Mouse (Mus musculus): ENCODE data around the gene Zfp618.

Zfp618 gene

DNA sequence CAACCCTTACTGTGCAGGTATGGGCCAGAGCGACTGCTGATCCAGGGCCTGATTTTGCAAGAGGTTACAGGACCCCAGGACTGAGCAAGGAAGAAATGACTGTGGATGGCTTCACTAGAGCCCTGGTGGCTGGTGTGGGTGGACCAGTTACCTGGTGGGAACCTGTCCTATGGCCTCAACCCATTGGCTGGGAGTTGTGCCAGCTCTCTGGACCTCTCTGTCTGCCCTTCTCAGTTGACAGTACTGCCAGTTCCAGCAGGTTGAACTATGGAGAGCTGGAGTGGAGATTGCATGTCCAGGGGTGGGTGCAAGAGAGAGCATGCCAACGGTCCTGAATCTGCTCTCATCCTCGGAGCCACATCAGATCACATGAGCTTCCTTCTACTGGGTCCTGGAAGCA, 60.9 kb downstream of the Zfp618 start:
- no peak for DNase-seq (ENCODE audit: extremely low read depth, insufficient read length, low spot score)

DNA sequence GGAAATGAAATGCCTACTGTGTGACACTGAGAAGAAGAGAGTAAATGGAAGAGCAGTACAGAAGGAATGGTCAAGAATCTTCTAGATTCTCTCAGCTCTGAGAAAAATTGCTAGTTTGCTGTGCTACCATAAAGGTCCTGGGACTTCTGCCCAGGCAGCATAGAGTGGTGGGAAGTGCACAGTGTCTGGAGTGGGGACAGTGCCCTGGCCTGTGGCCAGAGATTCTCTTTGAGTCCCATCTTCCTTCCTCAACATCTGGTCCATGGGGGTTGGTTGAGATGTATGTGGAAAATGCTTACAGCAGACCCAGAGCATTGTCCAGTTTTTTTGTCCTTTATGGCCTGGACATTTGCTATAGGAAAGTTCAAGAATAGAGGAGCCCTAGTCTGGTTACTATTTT, 62.1 kb downstream of the Zfp618 start:
- no peak for DNase-seq (ENCODE audit: extremely low read depth, insufficient read length, low spot score)

- no peak for DNase-seq (ENCODE audit: extremely low read depth, insufficient read length, low spot score)
Measured at GRCm38 (mm10) chr4:63030157-63030556, 64.8 kb downstream of the Zfp618 start.

- no peak for DNase-seq (ENCODE audit: extremely low read depth, insufficient read length, low spot score)
Measured at GRCm38 (mm10) chr4:63031240-63031639, 65.9 kb downstream of the Zfp618 start.

- DNase-seq (ENCODE audit: extremely low read depth, insufficient read length, low spot score) = no peak
Measured at GRCm38 (mm10) chr4:63032581-63033006, 67.2 kb downstream of the Zfp618 start.

GRCm38 (mm10) chr4:63033724-63034123, 68.4 kb downstream of the Zfp618 start:
- no peak for DNase-seq (ENCODE audit: extremely low read depth, insufficient read length, low spot score)

- DNase-seq (ENCODE audit: extremely low read depth, insufficient read length, low spot score) = no peak
Measured at GRCm38 (mm10) chr4:63035991-63036390, 70.6 kb downstream of the Zfp618 start.

DNA sequence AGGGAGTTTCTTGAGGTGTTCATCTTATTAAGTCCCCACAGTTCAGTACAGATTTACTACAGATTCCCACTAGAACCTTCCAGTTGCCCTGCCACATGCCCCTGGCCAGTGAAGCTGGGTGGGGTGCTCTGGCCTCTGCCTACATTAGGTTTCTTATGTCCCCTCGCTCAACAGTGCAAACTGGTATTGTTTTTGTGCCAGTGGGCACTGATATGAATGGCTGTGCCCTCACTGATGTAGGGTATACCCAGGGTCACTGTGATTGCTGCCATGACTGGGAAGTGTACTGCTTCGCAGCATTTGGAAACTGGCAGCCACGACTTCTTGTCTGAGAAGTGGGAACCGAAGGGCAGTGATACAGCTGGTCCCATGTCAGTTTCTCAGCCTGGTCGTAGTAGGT, 71.4 kb downstream of the Zfp618 start:
- DNase-seq (ENCODE audit: extremely low read depth, insufficient read length, low spot score) = no peak

- no peak for DNase-seq (ENCODE audit: extremely low read depth, insufficient read length, low spot score)
Measured at GRCm38 (mm10) chr4:63037555-63037954, 72.2 kb downstream of the Zfp618 start.

- no peak for DNase-seq (ENCODE audit: extremely low read depth, insufficient read length, low spot score)
Measured at GRCm38 (mm10) chr4:63038265-63038664, 72.9 kb downstream of the Zfp618 start.

GRCm38 (mm10) chr4:63038937-63039336, 73.6 kb downstream of the Zfp618 start:
- no peak for DNase-seq (ENCODE audit: extremely low read depth, insufficient read length, low spot score)

GRCm38 (mm10) chr4:63048606-63049005, 83.2 kb downstream of the Zfp618 start:
- DNase-seq (ENCODE audit: extremely low read depth, insufficient read length, low spot score) = no peak

DNA sequence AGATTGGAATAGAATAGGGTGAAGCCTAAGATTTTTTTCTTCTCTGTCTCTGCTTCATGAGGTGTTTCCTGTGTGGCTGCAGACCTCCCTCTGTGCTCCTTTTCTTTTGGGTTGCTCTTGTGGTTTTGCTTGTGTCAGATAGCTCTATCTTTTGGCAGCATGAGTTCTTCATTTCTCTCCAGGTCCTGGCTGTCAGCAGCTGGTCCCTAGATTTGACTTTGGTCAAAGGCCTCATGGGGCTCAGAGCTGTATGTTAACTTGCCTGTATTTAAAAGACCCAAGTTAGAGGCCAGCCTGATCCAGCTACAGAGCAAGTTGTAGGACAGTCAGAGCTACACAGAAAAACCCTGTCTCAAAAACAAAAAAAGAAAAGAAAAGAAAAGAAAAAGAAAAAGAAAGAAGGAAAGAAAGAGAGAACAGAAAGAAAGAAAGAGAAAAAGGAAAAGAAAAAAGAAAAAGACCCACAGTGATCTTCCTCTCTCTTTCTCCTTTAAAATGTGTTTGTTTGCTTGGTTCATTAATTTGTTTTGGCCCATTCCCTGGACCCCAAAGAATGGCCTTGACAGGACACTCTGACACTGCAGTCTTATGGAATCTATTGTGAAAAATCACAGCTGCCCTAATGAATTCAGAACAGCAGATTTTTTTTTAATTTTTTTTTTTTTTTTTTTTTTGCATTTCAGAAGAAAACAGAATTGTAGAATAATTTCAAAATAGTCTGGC, 84.4 kb downstream of the Zfp618 start:
- no peak for DNase-seq (ENCODE audit: extremely low read depth, insufficient read length, low spot score)

DNA sequence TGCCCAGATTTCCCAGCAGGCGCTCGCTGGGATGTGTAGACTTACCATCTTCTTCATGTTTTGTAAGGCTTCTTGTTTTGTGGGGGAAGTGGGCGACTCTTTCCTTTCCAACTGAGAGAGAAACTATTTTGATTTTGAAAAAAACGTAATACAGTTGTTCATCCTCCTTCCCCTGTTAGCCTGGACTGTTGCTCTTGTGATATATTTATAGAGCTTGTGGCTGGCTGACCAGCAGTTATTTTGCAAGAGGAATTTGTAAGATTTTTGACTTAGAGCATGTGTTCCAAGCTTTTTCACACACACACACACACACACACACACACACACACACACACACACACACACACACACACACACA, 84.9 kb downstream of the Zfp618 start:
- no peak for DNase-seq (ENCODE audit: extremely low read depth, insufficient read length, low spot score)

DNA sequence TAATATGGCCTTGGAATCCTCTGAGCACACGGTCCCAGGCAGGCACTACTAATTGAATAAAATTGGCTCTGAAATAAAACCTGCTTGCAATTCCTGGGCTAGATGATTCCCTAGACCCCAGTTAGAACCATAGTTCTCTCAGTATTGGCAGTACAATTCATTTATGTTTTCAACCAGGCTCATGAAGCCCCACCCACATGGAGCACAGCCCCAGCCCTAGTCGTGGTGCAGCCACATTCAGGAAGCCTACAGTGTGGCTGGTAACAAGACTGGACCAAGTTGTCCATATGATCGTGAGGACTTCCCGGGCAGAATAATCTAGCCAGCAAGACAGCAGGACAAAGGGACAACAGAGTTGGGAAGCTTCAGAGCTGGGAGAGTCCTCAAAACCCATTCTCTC, 85.6 kb downstream of the Zfp618 start:
- DNase-seq (ENCODE audit: extremely low read depth, insufficient read length, low spot score) = no peak

- no peak for DNase-seq (ENCODE audit: extremely low read depth, insufficient read length, low spot score)
Measured at GRCm38 (mm10) chr4:63051940-63052661, 86.7 kb downstream of the Zfp618 start.

DNA sequence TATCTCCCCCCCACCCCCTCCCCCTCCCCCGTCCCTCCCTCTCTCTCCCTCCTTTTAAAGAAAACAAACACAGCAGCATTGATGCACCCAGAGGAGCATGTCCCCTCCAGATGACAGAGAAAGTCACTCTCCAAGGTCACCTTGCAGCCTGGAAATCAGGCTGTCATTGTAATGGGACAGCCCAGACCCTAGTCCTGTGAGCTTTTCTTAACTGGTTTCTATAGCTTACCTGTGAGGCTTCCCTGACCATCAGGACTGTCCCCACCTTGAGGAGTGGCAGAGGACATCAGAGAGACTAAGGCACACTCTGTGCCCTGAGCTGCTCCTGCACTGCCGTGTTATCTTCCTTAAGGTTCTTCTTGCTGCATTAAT, 87.3 kb downstream of the Zfp618 start:
- no peak for DNase-seq (ENCODE audit: extremely low read depth, insufficient read length, low spot score)

DNA sequence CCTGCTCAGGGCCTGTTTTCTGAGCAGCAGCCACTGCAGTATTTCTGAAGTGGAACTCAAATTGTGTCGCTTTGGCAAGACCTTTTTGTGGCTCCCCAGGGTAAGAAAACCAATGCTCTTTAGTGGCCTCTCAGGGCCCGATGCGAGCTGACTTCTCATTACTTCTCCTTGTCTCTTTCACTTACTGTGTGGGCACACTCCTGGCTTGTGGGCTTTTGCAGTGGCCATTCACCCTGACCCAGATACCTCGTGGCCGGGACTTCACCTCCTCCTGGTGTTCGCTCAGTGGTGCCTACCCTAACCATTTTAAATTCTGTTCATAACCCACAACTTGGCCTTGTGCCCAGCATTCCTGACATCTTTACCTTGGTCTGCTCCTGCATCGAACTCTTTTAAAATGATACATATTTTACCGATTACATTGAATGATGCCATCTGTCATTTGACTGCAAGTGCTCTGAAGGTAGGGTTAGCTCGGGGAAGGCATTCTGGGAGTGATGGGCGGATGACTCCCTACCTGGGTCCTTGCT, 89.9 kb downstream of the Zfp618 start:
- no peak for DNase-seq (ENCODE audit: extremely low read depth, insufficient read length, low spot score)

DNA sequence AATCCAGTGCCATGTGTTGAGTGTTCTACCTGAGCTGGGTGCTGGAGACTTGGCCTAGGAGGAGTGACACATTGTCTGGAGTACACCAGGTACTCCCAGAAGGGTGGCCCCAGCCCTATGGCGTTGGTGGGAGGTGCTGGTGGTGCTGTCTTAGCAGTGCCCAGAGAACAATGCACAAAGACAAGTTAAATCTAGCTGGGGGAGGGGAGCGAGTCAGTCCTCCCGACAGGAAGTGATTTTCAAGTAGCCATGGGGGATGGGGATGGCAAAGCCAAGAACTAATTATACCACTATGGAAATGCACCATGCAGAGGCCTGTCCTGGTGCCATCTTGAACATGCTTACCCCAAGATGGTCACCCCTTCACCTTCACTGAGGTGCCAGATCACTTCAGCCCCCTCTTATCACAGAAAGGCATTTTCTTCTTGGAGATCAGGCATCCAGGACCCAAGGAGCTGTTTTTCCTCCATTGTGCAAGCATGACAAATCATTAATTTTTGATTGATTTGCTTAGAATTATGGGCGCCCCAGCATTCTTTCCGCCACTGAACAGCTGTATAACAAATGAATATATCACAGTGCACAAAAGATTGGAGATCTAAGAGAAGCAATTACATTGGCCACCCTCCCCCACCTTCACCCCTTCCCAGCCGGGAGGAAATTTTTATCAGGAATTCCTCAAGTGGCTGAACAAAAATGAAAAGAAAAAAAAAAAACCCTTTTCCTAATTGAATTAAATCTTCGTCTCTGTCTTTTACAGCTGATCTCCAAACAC, 91.5 kb downstream of the Zfp618 start:
- DNase-seq (ENCODE audit: extremely low read depth, insufficient read length, low spot score) = no peak

DNA sequence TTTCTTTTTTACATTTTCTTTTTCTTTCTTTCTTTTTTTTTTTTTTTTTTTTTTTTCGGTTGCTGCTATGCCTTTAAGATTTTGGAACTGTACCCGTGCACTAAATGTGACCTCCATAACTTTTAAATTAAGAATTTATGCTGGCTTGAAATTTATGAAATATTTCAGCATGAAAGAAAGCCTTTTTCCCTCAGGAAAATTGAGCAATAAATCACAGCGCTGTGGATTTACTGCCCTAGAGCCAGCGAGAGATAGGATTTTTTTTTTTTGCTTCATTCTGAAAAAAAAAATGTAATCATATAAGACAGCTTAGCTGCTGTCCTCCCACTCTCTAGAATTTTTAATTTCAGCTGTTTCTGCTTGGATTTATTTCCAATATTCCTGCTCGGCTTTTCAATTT, 92.2 kb downstream of the Zfp618 start:
- DNase-seq (ENCODE audit: extremely low read depth, insufficient read length, low spot score) = no peak

DNA sequence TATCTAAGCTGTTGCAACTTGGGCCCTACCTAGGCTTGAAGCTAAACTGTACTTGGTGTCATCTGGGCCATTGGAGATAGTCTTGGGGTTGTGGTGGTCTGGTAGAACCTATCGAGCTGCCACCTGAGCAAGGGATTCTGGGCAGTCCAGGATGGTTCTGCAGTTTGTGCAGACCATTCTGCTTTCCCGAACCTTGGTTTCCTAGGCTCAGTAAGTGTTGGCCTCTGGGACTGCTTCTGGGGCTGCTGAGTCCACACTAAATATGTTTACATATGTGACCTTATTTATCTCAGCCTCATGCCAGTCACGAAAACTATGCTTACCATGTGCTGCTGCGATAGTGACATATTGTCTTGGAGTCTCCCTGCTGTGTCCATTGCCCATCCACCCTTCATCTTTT, 93.3 kb downstream of the Zfp618 start:
- DNase-seq (ENCODE audit: extremely low read depth, insufficient read length, low spot score) = no peak

All from 3134 (cell line).